Mouse (Mus musculus): ENCODE measurements around the gene Lsamp. TPM values are rescaled to one million over a fixed set of nuclear protein-coding genes. Genes with fewer than 3 reads are reported as not detected.

Gene Lsamp
- polyA plus RNA-seq, 1 experiment from 2014 or later: 0.95 TPM

- DNase-seq: peak; percentile 96
- H3K9me3 ChIP-seq (ENCODE audit: low read depth, low read length): no peaks in the 10 kb centered on the region
- under 1% methylated on average over 44 of the region's 44 CpGs for WGBS
- no peaks in the 10 kb centered on the region for H3K4me1 ChIP-seq (ENCODE audit: insufficient read depth)
- H3K36me3 ChIP-seq (ENCODE audit: insufficient read depth): no peaks in the 10 kb centered on the region
- H3K27me3 ChIP-seq (ENCODE audit: insufficient read depth, low read length): no peaks in the 10 kb centered on the region
- H3K9ac ChIP-seq: peak overlapping the region; percentile 79
- peak overlapping the region; percentile 96 for H3K27ac ChIP-seq (ENCODE audit: low read depth)
- TF ChIP-seq CTCF (IDR thresholded peaks at IDR 0.05; ENCODE audit: low read depth): peak; percentile 69
- peak overlapping the region; percentile 88 for H3K4me2 ChIP-seq
- H3K4me3 ChIP-seq (ENCODE audit: low read depth, low read length): peak overlapping the region; percentile 53
- ATAC-seq (ENCODE audit: insufficient read depth): peak; percentile 98
These were observed 2206.2 kb downstream of the Lsamp start for GRCm38 (mm10) chr16:42190114-42191045.

Small RNA genes lying within 50 kb of the gene (microRNA-seq; reads per million reads assigned to microRNA genes)
- not detected for gene Gm27887 (ENCODE audit: borderline number of aligned reads)
- not detected for gene Gm47276 (ENCODE audit: borderline number of aligned reads)

Data from lung, embryonic 14.5 days (tissue).